Mouse (Mus musculus): ENCODE data around the gene Rhcg. TPM values are rescaled to one million over a fixed set of nuclear protein-coding genes. Genes with fewer than 3 reads are reported as not detected.

The Rhcg gene
- total RNA-seq, 1 experiment: 1.0 TPM

GRCm38 (mm10) chr7:79589763-79590559, 27.5 kb downstream of the Rhcg start:
- Histone ChIP-seq H3K4me3 (ENCODE audit: insufficient read depth in 1 of 2, low read depth in 1 of 2, low read length in 2 of 2, poor library complexity in 1 of 2, severe bottlenecking in 1 of 2) (no peak overlapping the region), H3K9ac (ENCODE audit: insufficient read depth, low read depth, low read length, poor library complexity, severe bottlenecking) (no peak overlapping the region), H3K4me1 (ENCODE audit: control insufficient read depth in 2 of 2, insufficient read depth in 2 of 2, low read length in 2 of 2, poor library complexity in 1 of 2) (peaks cover 0 to 12% of the 10 kb centered on the region in 2 experiments; a peak in 1 of 4 replicates), H3K9me3 (ENCODE audit: control insufficient read depth, insufficient read depth, low read depth, low read length) (no peaks in the 10 kb centered on the region), H3K36me3 (ENCODE audit: control insufficient read depth, insufficient read depth, low read length, poor library complexity, severe bottlenecking) (no peaks in the 10 kb centered on the region), H3K27ac (ENCODE audit: insufficient read depth, low read depth, low read length, poor library complexity, severe bottlenecking) (no peak overlapping the region)
- in situ Hi-C loops (cut with MboI; ENCODE audit: low sequenced_read_pairs in 2 of 2, unreplicated experiment in 2 of 2): loop anchor here (5.0 to 10.0 kb wide), 2 partner anchors 95 to 98 kb away; no protein-coding TSS in a partner anchor
- TF ChIP-seq CHD2 (IDR thresholded peaks at IDR 0.05; ENCODE audit: low read depth, low read length) (no peak), ZNF384 (IDR thresholded peaks at IDR 0.05; ENCODE audit: low read depth, low read length) (no peak), HCFC1 (IDR thresholded peaks at IDR 0.05; ENCODE audit: borderline replicate concordance, insufficient read depth, low read length) (no peak), ZC3H11A (IDR thresholded peaks at IDR 0.05; ENCODE audit: borderline replicate concordance, low read depth, low read length) (no peak), MAFK (IDR thresholded peaks at IDR 0.05; ENCODE audit: insufficient read depth, low read depth, low read length) (no peak)
- DNase-seq (ENCODE audit: low read depth, low spot score): no peak

GRCm38 (mm10) chr7:79588284-79588683, 29.2 kb downstream of the Rhcg start:
- Histone ChIP-seq H3K4me1 (ENCODE audit: control insufficient read depth in 2 of 2, insufficient read depth in 2 of 2, low read length in 2 of 2, poor library complexity in 1 of 2) (peaks cover 0 to 11% of the 10 kb centered on the region in 2 experiments; a peak in 1 of 4 replicates), H3K9ac (ENCODE audit: insufficient read depth, low read depth, low read length, poor library complexity, severe bottlenecking) (no peak overlapping the region), H3K27ac (ENCODE audit: insufficient read depth, low read depth, low read length, poor library complexity, severe bottlenecking) (no peak overlapping the region), H3K4me3 (ENCODE audit: insufficient read depth in 1 of 2, low read depth in 1 of 2, low read length in 2 of 2, poor library complexity in 1 of 2, severe bottlenecking in 1 of 2) (no peak overlapping the region), H3K9me3 (ENCODE audit: control insufficient read depth, insufficient read depth, low read depth, low read length) (no peaks in the 10 kb centered on the region), H3K36me3 (ENCODE audit: control insufficient read depth, insufficient read depth, low read length, poor library complexity, severe bottlenecking) (no peaks in the 10 kb centered on the region)
- in situ Hi-C loops (cut with MboI; ENCODE audit: low sequenced_read_pairs in 2 of 2, unreplicated experiment in 2 of 2): no loop called here
- peak; percentile 78; the same call in 1 of the 2 replicates for TF ChIP-seq HCFC1 (IDR thresholded peaks at IDR 0.05; ENCODE audit: borderline replicate concordance, insufficient read depth, low read length)
- TF ChIP-seq ZC3H11A (IDR thresholded peaks at IDR 0.05; ENCODE audit: borderline replicate concordance, low read depth, low read length): no peak
- DNase-seq (ENCODE audit: low read depth, low spot score): no peak

- in situ Hi-C loops (cut with MboI; ENCODE audit: low sequenced_read_pairs in 2 of 2, unreplicated experiment in 2 of 2): no loop called here
- Histone ChIP-seq H3K9me3 (ENCODE audit: control insufficient read depth, insufficient read depth, low read depth, low read length) (no peaks in the 10 kb centered on the region), H3K27ac (ENCODE audit: insufficient read depth, low read depth, low read length, poor library complexity, severe bottlenecking) (no peak overlapping the region), H3K4me3 (ENCODE audit: insufficient read depth in 1 of 2, low read depth in 1 of 2, low read length in 2 of 2, poor library complexity in 1 of 2, severe bottlenecking in 1 of 2) (peak overlapping the region; percentile 64 to 72), H3K9ac (ENCODE audit: insufficient read depth, low read depth, low read length, poor library complexity, severe bottlenecking) (peak overlapping the region; percentile 59), H3K36me3 (ENCODE audit: control insufficient read depth, insufficient read depth, low read length, poor library complexity, severe bottlenecking) (no peaks in the 10 kb centered on the region), H3K4me1 (ENCODE audit: control insufficient read depth in 2 of 2, insufficient read depth in 2 of 2, low read length in 2 of 2, poor library complexity in 1 of 2) (peaks cover 0 to 10% of the 10 kb centered on the region in 2 experiments; a peak in 2 of 4 replicates)
- no peak for TF ChIP-seq MAFK (IDR thresholded peaks at IDR 0.05; ENCODE audit: insufficient read depth, low read depth, low read length)
- TF ChIP-seq ZC3H11A (IDR thresholded peaks at IDR 0.05; ENCODE audit: borderline replicate concordance, low read depth, low read length): no peak
- TF ChIP-seq HCFC1 (IDR thresholded peaks at IDR 0.05; ENCODE audit: borderline replicate concordance, insufficient read depth, low read length): no peak
- no peak for TF ChIP-seq ZNF384 (IDR thresholded peaks at IDR 0.05; ENCODE audit: low read depth, low read length)
- no peak for TF ChIP-seq CHD2 (IDR thresholded peaks at IDR 0.05; ENCODE audit: low read depth, low read length)
- DNase-seq (ENCODE audit: low read depth, low spot score): no peak
Measured at GRCm38 (mm10) chr7:79578851-79579241, 38.6 kb downstream of the Rhcg start.

GRCm38 (mm10) chr7:79577931-79578850, 39.3 kb downstream of the Rhcg start:
- in situ Hi-C loops (cut with MboI; ENCODE audit: low sequenced_read_pairs in 2 of 2, unreplicated experiment in 2 of 2): no loop called here
- Histone ChIP-seq H3K4me1 (ENCODE audit: control insufficient read depth in 2 of 2, insufficient read depth in 2 of 2, low read length in 2 of 2, poor library complexity in 1 of 2) (peaks cover 0 to 12% of the 10 kb centered on the region in 2 experiments; a peak in 2 of 4 replicates), H3K36me3 (ENCODE audit: control insufficient read depth, insufficient read depth, low read length, poor library complexity, severe bottlenecking) (no peaks in the 10 kb centered on the region), H3K9me3 (ENCODE audit: control insufficient read depth, insufficient read depth, low read depth, low read length) (no peaks in the 10 kb centered on the region), H3K4me3 (ENCODE audit: insufficient read depth in 1 of 2, low read depth in 1 of 2, low read length in 2 of 2, poor library complexity in 1 of 2, severe bottlenecking in 1 of 2) (peak overlapping the region; percentile 64 to 72; a peak in 3 of 4 replicates), H3K27ac (ENCODE audit: insufficient read depth, low read depth, low read length, poor library complexity, severe bottlenecking) (no peak overlapping the region), H3K9ac (ENCODE audit: insufficient read depth, low read depth, low read length, poor library complexity, severe bottlenecking) (peak overlapping the region; percentile 59; the same call in 1 of the 2 replicates)
- DNase-seq (ENCODE audit: low read depth, low spot score): no peak
- no peak for TF ChIP-seq ZNF384 (IDR thresholded peaks at IDR 0.05; ENCODE audit: low read depth, low read length)
- TF ChIP-seq HCFC1 (IDR thresholded peaks at IDR 0.05; ENCODE audit: borderline replicate concordance, insufficient read depth, low read length): no peak
- TF ChIP-seq ZC3H11A (IDR thresholded peaks at IDR 0.05; ENCODE audit: borderline replicate concordance, low read depth, low read length): no peak
- TF ChIP-seq CHD2 (IDR thresholded peaks at IDR 0.05; ENCODE audit: low read depth, low read length): no peak
- TF ChIP-seq MAFK (IDR thresholded peaks at IDR 0.05; ENCODE audit: insufficient read depth, low read depth, low read length): no peak
